Mouse (Mus musculus) liver, adult 2 months (tissue): Measurements from ENCODE around the gene Camsap3.

Experiments
- CTCF ChIP-seq: fragments of 200-500 bp; IDR thresholded peaks from 2 replicates; pipeline ENCODE4 v1.5.1; 2011; ENCODE audit warnings: low read depth, low read length, control low read depth
- POLR2A ChIP-seq: fragments of 200-500 bp; IDR thresholded peaks from 2 replicates; pipeline ENCODE4 v1.6.1; 2011; ENCODE audit warnings: low read length, control low read depth; ENCODE audit not compliant: insufficient read depth; ENCODE audit errors: extremely low read depth

GRCm38 (mm10) chr8:3552240-3552639 lies 34.9 kb upstream of the Camsap3 start:
- no peak for TF ChIP-seq POLR2A
- TF ChIP-seq CTCF = no peak
